Mouse (Mus musculus) midbrain, embryonic 11.5 days (tissue): ENCODE measurements around the gene Slmap. TPM values are rescaled to one million over a fixed set of nuclear protein-coding genes. Genes with fewer than 3 reads are reported as not detected.
"Not testable (repeated sequence)": the region's sequence is repeated elsewhere in the genome, so short reads cannot be mapped to it uniquely, and the experiment has no call there.

Experiments used
- ATAC-seq: fragments of 200-750 bp; cut with Nextera tagmentation; 2 replicates; pipeline ENCODE4 v1.8.0; 2017; ENCODE audit warnings: moderate TSS enrichment, moderate library complexity; ENCODE audit not compliant: low FRiP score
- DNase-seq: peaks from one replicate; pipeline ENCODE4 v3.0.0; 2015; ENCODE audit warnings: low spot score; ENCODE audit errors: missing footprints
- H3K27ac ChIP-seq: fragments of 300-500 bp; sonication (generic); 2 replicates; pipeline ENCODE4 v1.5.1; 2014; ENCODE audit warnings: low read depth, low read length
- H3K27me3 ChIP-seq: fragments of 300-500 bp; sonication (generic); 2 replicates; pipeline ENCODE4 v1.6.1; 2014; ENCODE audit warnings: mild to moderate bottlenecking, low read length, moderate library complexity, mixed read lengths; ENCODE audit not compliant: control insufficient read depth, insufficient read depth
- H3K36me3 ChIP-seq: fragments of 300-500 bp; sonication (generic); 2 replicates; pipeline ENCODE4 v1.6.1; 2014; ENCODE audit warnings: mild to moderate bottlenecking, low read length, moderate library complexity, mixed read lengths; ENCODE audit not compliant: control insufficient read depth, insufficient read depth
- H3K4me1 ChIP-seq: fragments of 300-500 bp; sonication (generic); 2 replicates; pipeline ENCODE4 v1.6.1; 2014; ENCODE audit warnings: low read length; ENCODE audit not compliant: control insufficient read depth, insufficient read depth
- H3K4me2 ChIP-seq: fragments of 300-500 bp; sonication (generic); 2 replicates; pipeline ENCODE4 v1.6.1; 2014; ENCODE audit warnings: mild to moderate bottlenecking, moderate library complexity
- H3K4me3 ChIP-seq: fragments of 300-500 bp; sonication (generic); 2 replicates; pipeline ENCODE4 v1.5.1; 2014; ENCODE audit warnings: low read depth, low read length
- H3K9ac ChIP-seq: fragments of 300-500 bp; sonication (generic); 2 replicates; pipeline ENCODE4 v1.6.1; 2014; ENCODE audit warnings: low read length
- H3K9me3 ChIP-seq: fragments of 300-500 bp; sonication (generic); 2 replicates; pipeline ENCODE4 v1.6.1; 2016; ENCODE audit warnings: low read length; ENCODE audit not compliant: control insufficient read depth
- WGBS: fragments of 180-500 bp; shearing (Covaris S2); extraction: QIAGEN DNeasy Blood & Tissue Kit; methylation state at CpG from one replicate; pipeline ENCODE4 v1.1.7; 2014; 5-methylcytosine and 5-hydroxymethylcytosine counted together
- polyA plus RNA-seq: library from polyadenylated mRNA; unstranded; fragments of >200 nt; fragmentation: Nextera tagmentation; extraction: Ambion mirVana; gene quantifications from 2 replicates; pipeline ENCODE4 v1.2.1, GENCODE M21; 2014

Gene Slmap
- polyA plus RNA-seq, 1 experiment from 2014 or later: 21.3 TPM

DNA sequence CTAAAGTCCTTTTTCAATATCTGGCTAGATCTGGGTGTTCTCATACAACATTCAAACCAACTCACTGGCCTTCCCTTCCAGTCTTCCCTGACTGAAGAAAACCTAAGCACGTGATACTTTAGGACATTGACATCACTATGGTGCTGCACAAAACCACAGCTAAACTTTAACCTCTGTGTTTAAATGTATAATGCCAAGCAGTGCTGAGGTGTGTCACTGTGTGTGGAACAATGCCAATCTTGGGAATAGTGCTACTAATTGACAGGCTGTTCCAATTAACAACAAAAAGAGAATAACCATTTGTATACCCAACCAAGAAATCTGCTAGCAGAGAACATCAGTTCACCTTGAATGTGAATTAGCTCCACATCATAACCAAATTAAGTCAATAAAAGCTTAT lies 121.2 kb downstream of the Slmap start:
- Histone ChIP-seq H3K36me3 (no peaks in the 10 kb centered on the region), H3K9me3 (no peaks in the 10 kb centered on the region), H3K4me1 (no peaks in the 10 kb centered on the region), H3K27ac (no peak overlapping the region), H3K4me3 (no peak overlapping the region), H3K9ac (no peak overlapping the region), H3K4me2 (no peak overlapping the region), H3K27me3 (no peaks in the 10 kb centered on the region)
- ATAC-seq: no peak
- DNase-seq: peak; percentile 45
- 78% methylated on average over 1 of the region's 1 CpGs for WGBS

- Histone ChIP-seq H3K4me2 (no peak overlapping the region), H3K9me3 (no peaks in the 10 kb centered on the region), H3K27me3 (no peaks in the 10 kb centered on the region), H3K4me3 (no peak overlapping the region), H3K9ac (no peak overlapping the region), H3K36me3 (no peaks in the 10 kb centered on the region), H3K27ac (no peak overlapping the region), H3K4me1 (no peaks in the 10 kb centered on the region)
- DNase-seq: peak; percentile 78
- 95% methylated on average over 7 of the region's 7 CpGs for WGBS
- ATAC-seq: no peak
These were observed 128.0 kb downstream of the Slmap start for GRCm38 (mm10) chr14:26406746-26407145.

DNA sequence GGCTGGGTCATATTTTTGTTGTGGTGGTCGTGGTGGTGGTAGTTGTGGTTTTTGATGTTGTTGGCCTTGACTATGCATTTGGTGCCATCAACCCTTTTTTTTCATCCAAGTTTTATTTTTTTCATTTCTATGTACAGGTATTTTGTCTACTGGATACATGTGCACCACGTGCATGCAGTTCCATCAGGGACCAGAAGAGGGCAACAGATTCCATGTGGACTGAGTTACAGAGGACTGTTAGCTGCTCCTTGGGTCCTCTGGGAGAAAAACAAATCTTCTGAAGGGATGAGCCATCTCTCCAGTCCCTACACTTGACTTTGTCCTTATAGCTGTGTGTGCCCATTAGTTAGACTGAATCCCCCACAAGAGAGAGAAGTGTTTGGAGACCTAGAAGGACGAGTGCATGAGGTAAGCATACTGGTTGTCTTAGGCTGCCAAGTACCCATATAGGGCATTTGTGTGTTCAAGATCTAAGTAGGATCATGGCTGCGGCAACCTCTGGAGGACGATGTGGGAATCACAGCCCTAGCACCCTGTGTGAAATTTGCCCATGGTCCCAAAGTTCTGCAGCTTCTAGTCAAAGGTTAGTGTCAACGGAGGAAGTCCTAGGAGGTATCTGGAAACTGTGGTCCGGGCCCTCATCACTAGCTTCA lies 136.1 kb downstream of the Slmap start:
- Histone ChIP-seq H3K4me3 (no peak overlapping the region), H3K9ac (no peak overlapping the region), H3K4me1 (no peaks in the 10 kb centered on the region), H3K36me3 (no peaks in the 10 kb centered on the region), H3K9me3 (no peaks in the 10 kb centered on the region; the same call in 1 of the 2 replicates), H3K27me3 (no peaks in the 10 kb centered on the region), H3K27ac (no peak overlapping the region), H3K4me2 (no peak overlapping the region)
- peak; percentile 72 for DNase-seq
- WGBS: 91% methylated on average over 7 of the region's 7 CpGs
- ATAC-seq: no peak

- Histone ChIP-seq H3K4me1 (no peaks in the 10 kb centered on the region), H3K4me2 (no peak overlapping the region), H3K27ac (no peak overlapping the region), H3K9me3 (no peaks in the 10 kb centered on the region; the same call in 1 of the 2 replicates), H3K9ac (no peak overlapping the region), H3K36me3 (no peaks in the 10 kb centered on the region), H3K4me3 (no peak overlapping the region), H3K27me3 (no peaks in the 10 kb centered on the region)
- WGBS: 88% methylated on average over 13 of the region's 13 CpGs
- ATAC-seq: no peak
- DNase-seq: no peak
These were observed 142.9 kb downstream of the Slmap start for GRCm38 (mm10) chr14:26391866-26392265.

- not testable (repeated sequence) for H3K4me2 ChIP-seq, H3K4me3 ChIP-seq, H3K9me3 ChIP-seq, H3K27ac ChIP-seq, H3K36me3 ChIP-seq, ATAC-seq, H3K27me3 ChIP-seq, DNase-seq, H3K4me1 ChIP-seq, H3K9ac ChIP-seq
- 91% methylated on average over 2 of the region's 2 CpGs for WGBS
These were observed 145.8 kb downstream of the Slmap start for GRCm38 (mm10) chr14:26388961-26389360.

- H3K27ac ChIP-seq, H3K4me1 ChIP-seq, H3K4me3 ChIP-seq, ATAC-seq, H3K27me3 ChIP-seq, H3K4me2 ChIP-seq, H3K9me3 ChIP-seq, H3K36me3 ChIP-seq, DNase-seq, H3K9ac ChIP-seq: not testable (repeated sequence)
- 76% methylated on average over 5 of the region's 5 CpGs for WGBS
These were observed 147.7 kb downstream of the Slmap start for GRCm38 (mm10) chr14:26386999-26387398.

DNA sequence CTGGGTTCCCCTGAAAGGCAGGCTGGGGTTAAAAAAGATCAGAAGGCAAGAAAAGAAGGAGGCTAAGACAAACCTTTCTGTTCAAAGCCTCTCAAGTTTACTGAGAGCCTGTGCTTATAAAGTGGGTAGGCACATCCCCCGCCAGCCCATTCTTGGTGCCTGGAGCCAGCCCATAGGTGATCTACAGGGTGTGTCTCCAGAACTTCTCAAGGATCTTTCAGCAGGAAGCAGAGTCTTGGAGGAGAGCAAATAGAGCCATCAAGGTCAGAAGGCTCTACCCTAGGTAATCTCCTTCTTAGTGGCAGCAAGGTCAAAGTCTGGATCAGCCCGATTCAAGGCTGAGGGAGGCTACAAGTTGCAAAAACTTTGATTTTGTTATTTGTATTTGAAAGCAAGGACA lies 149.1 kb downstream of the Slmap start:
- WGBS: 89% methylated on average over 2 of the region's 2 CpGs

DNA sequence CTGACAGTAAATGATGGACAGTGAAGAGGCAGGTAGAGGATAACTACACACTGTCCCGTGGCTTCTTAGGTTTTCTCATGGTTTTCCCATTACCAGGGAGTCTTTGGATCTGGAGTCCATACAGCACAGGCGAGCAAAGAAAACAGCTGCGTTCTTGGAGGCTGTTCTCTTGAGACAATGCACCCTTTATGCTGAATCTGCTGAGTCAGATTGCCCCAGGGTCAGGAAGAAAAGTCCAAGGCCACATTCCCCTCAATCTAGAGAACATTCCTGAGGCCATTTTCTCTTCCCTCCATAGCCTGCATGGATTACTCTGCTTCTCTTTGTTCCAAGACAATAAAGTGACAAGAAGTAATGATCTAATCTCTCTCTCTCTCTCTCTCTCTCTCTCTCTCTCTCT lies 155.7 kb downstream of the Slmap start:
- Histone ChIP-seq H3K4me3 (no peak overlapping the region), H3K4me1 (no peaks in the 10 kb centered on the region), H3K27ac (no peak overlapping the region), H3K9ac (no peak overlapping the region), H3K9me3 (no peaks in the 10 kb centered on the region), H3K4me2 (no peak overlapping the region), H3K27me3 (no peaks in the 10 kb centered on the region), H3K36me3 (no peaks in the 10 kb centered on the region)
- DNase-seq: peak; percentile 51
- ATAC-seq: no peak
- WGBS: 38% methylated on average over 3 of the region's 3 CpGs

More for the DNA sequence above, 149.1 kb downstream of the Slmap start:
- not testable (repeated sequence) for ATAC-seq, H3K4me3 ChIP-seq, H3K36me3 ChIP-seq, H3K4me2 ChIP-seq, H3K27ac ChIP-seq, H3K9me3 ChIP-seq, DNase-seq, H3K4me1 ChIP-seq, H3K27me3 ChIP-seq, H3K9ac ChIP-seq

GRCm38 (mm10) chr14:26376652-26377051 lies 158.1 kb downstream of the Slmap start:
- Histone ChIP-seq H3K9ac (no peak overlapping the region), H3K4me3 (no peak overlapping the region), H3K27me3 (no peaks in the 10 kb centered on the region), H3K36me3 (no peaks in the 10 kb centered on the region), H3K27ac (no peak overlapping the region), H3K4me1 (no peaks in the 10 kb centered on the region), H3K4me2 (no peak overlapping the region), H3K9me3 (no peaks in the 10 kb centered on the region)
- WGBS: 5% methylated on average over 2 of the region's 2 CpGs
- DNase-seq (peak; percentile 95), ATAC-seq (no peak)
